Mouse (Mus musculus): ENCODE data around the gene Gnpat. TPM values are rescaled to one million over a fixed set of nuclear protein-coding genes. Genes with fewer than 3 reads are reported as not detected.
A peak's percentile ranks its signal among the peaks of the same experiment; 100 is the strongest.

The Gnpat gene
- polyA plus RNA-seq, 1 experiment from 2014 or later: 99.6 TPM

- peaks cover 4% of the 10 kb centered on the region for H3K4me1 ChIP-seq
- WGBS: 97% methylated on average over 5 of the region's 5 CpGs
- H3K4me3 ChIP-seq: no peak overlapping the region
- no peak for ATAC-seq (ENCODE audit: low FRiP score, low read depth)
- no peak overlapping the region for H3K27ac ChIP-seq
- H3K27me3 ChIP-seq: no peaks in the 10 kb centered on the region
- no peak overlapping the region for H3K9ac ChIP-seq
- H3K9me3 ChIP-seq: peaks cover 2% of the 10 kb centered on the region; the same call in 1 of the 2 replicates
- H3K36me3 ChIP-seq: peaks cover 84% of the 10 kb centered on the region
- no peak overlapping the region for H3K4me2 ChIP-seq (replicated peaks)
These were observed 25.6 kb downstream of the Gnpat start for GRCm38 (mm10) chr8:124888385-124888784.

- H3K4me1 ChIP-seq: peaks cover 15% of the 10 kb centered on the region
- no peaks in the 10 kb centered on the region for H3K27me3 ChIP-seq
- no peak overlapping the region for H3K9ac ChIP-seq
- no peak overlapping the region for H3K4me3 ChIP-seq
- ATAC-seq (ENCODE audit: low FRiP score, low read depth): no peak
- peaks cover 2% of the 10 kb centered on the region; the same call in 1 of the 2 replicates for H3K9me3 ChIP-seq
- H3K27ac ChIP-seq: no peak overlapping the region
- peaks cover 65% of the 10 kb centered on the region for H3K36me3 ChIP-seq
- 17% methylated on average over 3 of the region's 3 CpGs for WGBS
- no peak overlapping the region; the same call in 1 of the 2 replicates for H3K4me2 ChIP-seq (replicated peaks)
These were observed 29.8 kb downstream of the Gnpat start for GRCm38 (mm10) chr8:124892596-124892995.

- Histone ChIP-seq H3K27me3 (no peaks in the 10 kb centered on the region), H3K4me2 (replicated peaks) (peak overlapping the region; percentile 98), H3K9ac (peak overlapping the region; percentile 92), H3K36me3 (peaks cover 50% of the 10 kb centered on the region), H3K4me3 (peak overlapping the region; percentile 97), H3K4me1 (peaks cover 25% of the 10 kb centered on the region), H3K9me3 (no peaks in the 10 kb centered on the region), H3K27ac (peak overlapping the region; percentile 69; the same call in 1 of the 2 replicates)
- no peak for ATAC-seq (ENCODE audit: low FRiP score, low read depth)
- 85% methylated on average over 26 of the region's 26 CpGs for WGBS
These were observed 33.3 kb downstream of the Gnpat start for GRCm38 (mm10) chr8:124896010-124896631.

DNA sequence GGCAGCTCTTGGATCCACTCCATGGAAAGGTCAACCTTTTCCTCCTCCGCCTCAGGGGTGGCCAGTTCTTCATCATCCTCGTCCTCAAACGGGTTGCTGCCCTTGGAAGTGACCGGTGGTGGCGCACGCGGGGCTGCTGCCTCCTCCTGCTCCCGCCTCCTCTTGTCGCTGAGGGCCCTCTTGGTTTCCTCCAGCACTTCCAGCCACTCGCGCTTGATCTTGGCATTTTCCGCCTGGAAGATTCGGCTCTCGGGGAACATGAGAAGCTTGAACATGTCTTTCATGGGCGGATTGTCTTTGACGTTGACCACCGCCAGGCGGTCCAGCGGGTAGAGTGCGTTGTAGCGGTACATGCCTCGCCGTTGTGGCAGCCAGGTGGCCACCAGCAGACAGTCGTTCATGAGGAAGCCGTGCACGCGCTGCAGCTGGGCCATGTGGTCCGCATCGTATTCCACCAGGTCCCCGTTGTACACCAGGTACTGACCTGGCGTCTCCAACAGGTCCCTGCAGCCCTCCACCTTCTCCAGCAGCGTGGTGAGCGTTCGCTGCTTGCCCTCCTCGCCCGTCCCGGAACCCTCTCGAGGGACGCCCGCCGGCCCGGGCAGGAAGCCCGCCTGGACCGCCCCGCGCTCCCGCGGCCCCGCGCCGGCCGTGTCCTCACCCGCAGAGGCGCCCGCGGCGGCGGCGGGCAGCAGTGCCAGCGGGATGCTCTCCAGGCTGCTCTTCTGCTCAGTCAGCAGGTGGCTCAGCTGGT is 34.0 kb downstream of the Gnpat start:
- peak overlapping the region; percentile 92 for H3K9ac ChIP-seq
- H3K27ac ChIP-seq: peak overlapping the region; percentile 69; the same call in 1 of the 2 replicates
- peak overlapping the region; percentile 97 for H3K4me3 ChIP-seq
- H3K36me3 ChIP-seq: peaks cover 50% of the 10 kb centered on the region
- 1% methylated on average over 60 of the region's 60 CpGs for WGBS
- H3K4me1 ChIP-seq: peaks cover 25% of the 10 kb centered on the region
- ATAC-seq (ENCODE audit: low FRiP score, low read depth): peak; percentile 24; the same call in 1 of the 2 replicates
- H3K27me3 ChIP-seq: no peaks in the 10 kb centered on the region
- peak overlapping the region; percentile 98 for H3K4me2 ChIP-seq (replicated peaks)
- H3K9me3 ChIP-seq: no peaks in the 10 kb centered on the region

DNA sequence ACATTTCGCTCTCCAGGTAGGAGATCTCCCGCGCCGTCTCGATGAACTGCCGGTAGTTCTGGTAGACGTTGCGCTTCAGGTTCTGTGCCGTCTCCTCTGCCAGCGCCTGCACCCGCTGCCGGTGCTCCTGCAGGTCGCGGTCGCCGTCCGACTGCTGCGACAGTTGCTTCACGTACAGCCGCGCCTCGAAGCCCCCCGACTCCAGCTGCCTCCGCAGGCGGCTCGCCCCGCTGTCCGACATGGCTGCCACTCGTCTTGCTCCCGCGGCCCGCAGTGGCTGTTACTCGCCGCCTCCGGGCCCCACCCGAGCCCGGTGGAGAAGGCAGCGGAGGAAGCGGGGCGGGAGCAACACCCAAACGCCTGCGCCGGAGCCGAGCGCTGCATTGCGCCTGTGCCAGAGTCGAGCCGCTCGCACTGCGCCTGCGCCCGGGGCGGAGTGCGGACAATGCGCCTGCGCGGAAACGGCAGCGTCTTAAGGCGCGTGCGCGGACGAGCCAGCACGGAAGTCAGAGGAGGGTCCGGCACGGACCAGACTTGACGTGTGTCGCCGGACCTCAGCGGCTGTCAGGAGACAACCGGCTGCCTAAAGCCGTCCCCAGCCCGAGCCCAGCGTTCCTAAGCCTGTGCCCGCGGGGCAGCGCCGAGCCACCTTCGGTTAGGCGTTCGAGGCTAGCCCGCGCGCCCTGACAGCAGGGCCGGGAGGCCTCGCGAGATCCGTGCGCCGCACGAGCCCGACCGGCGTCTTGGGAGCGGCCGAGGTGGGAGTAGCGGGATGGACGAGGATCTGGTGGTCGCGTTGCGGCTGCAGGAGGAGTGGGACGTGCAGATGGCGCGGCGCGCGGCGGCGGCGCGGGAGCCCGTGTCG is 34.8 kb downstream of the Gnpat start, which contains the start of the genes Exoc8 and Sprtn:
Gene Exoc8, minus strand, starts transcription at position 320 of the 865 bp plus-strand sequence.
Gene Sprtn, plus strand, starts transcription at position 501 of the 865 bp plus-strand sequence.
- Histone ChIP-seq H3K4me2 (replicated peaks) (peak within 1 kb of the TSS; percentile 98), H3K27me3 (no peaks in the 10 kb centered on the region), H3K4me1 (peaks cover 22% of the 10 kb centered on the region), H3K9ac (peak within 1 kb of the TSS; percentile 92), H3K27ac (peak within 1 kb of the TSS; percentile 69), H3K9me3 (no peaks in the 10 kb centered on the region), H3K4me3 (peak within 1 kb of the TSS; percentile 97), H3K36me3 (peaks cover 57% of the 10 kb centered on the region)
- ATAC-seq (ENCODE audit: low FRiP score, low read depth): peak; percentile 86
- under 1% methylated on average over 113 of the region's 114 CpGs for WGBS

- Histone ChIP-seq H3K4me1 (peaks cover 21% of the 10 kb centered on the region), H3K4me2 (replicated peaks) (peak overlapping the region; percentile 94), H3K9ac (peak overlapping the region; percentile 92), H3K27ac (peak overlapping the region; percentile 65), H3K27me3 (no peaks in the 10 kb centered on the region), H3K9me3 (no peaks in the 10 kb centered on the region), H3K4me3 (peak overlapping the region; percentile 97), H3K36me3 (peaks cover 62% of the 10 kb centered on the region)
- WGBS: 5% methylated on average over 31 of the region's 31 CpGs
- ATAC-seq (ENCODE audit: low FRiP score, low read depth): no peak
These were observed 35.5 kb downstream of the Gnpat start for GRCm38 (mm10) chr8:124898251-124898905.

- H3K4me2 ChIP-seq (replicated peaks): no peak overlapping the region
- H3K9me3 ChIP-seq: no peaks in the 10 kb centered on the region
- H3K27ac ChIP-seq: no peak overlapping the region
- no peaks in the 10 kb centered on the region for H3K27me3 ChIP-seq
- no peak overlapping the region for H3K4me3 ChIP-seq
- H3K36me3 ChIP-seq: peaks cover 76% of the 10 kb centered on the region
- WGBS: 95% methylated on average over 15 of the region's 15 CpGs
- peaks cover 13% of the 10 kb centered on the region for H3K4me1 ChIP-seq
- ATAC-seq (ENCODE audit: low FRiP score, low read depth): no peak
- H3K9ac ChIP-seq: no peak overlapping the region
These were observed 40.4 kb downstream of the Gnpat start for GRCm38 (mm10) chr8:124903198-124903597.

DNA sequence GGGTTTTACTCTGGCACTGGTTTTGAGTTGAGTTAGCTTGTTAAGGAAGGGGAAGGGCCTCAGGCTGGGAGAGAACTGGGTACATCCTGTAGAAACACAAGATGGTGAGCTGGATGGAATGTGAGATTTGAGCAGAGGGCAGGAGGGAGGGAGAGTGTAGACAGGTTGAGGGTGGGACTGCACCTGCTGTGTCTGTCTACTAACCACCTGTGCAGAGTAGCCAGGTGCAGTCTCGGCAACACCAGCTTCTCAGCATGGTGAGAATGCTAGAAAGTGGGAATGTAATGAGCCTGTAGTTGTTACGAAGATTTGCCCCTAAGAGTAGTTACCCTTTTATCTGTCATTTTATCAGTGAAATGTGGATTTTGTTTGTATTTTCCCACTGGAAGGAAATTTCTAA is 42.6 kb downstream of the Gnpat start:
- Histone ChIP-seq H3K9ac (no peak overlapping the region), H3K4me3 (no peak overlapping the region), H3K4me2 (replicated peaks) (no peak overlapping the region), H3K36me3 (peaks cover 84% of the 10 kb centered on the region), H3K27me3 (no peaks in the 10 kb centered on the region), H3K27ac (no peak overlapping the region), H3K4me1 (0 out of 2 replicates have a peak, but pooled peaks cover 3% of the 10 kb centered on the region), H3K9me3 (no peaks in the 10 kb centered on the region)
- no peak for ATAC-seq (ENCODE audit: low FRiP score, low read depth)
- WGBS: 88% methylated on average over 2 of the region's 2 CpGs

DNA sequence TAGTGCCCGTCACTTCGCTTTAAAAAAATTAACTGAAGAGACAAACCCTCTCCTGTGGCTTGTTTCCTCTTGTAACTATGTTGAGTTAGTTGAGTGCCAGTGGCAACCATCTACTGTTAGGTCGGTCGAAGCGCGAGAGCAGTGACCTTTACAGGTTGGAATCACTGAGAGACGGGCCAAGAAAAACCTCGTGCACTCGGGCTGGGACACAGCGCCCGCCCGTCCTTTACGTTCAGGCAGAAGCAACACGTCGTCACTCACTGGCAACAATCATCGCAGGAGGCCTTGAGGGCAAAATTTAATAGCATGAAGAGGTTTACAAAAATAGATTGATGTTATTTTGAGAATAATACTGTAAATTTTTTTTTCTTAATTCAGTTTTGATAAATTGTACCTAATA is 47.1 kb downstream of the Gnpat start:
- no peak for ATAC-seq (ENCODE audit: low FRiP score, low read depth)
- 93% methylated on average over 16 of the region's 16 CpGs for WGBS

DNA sequence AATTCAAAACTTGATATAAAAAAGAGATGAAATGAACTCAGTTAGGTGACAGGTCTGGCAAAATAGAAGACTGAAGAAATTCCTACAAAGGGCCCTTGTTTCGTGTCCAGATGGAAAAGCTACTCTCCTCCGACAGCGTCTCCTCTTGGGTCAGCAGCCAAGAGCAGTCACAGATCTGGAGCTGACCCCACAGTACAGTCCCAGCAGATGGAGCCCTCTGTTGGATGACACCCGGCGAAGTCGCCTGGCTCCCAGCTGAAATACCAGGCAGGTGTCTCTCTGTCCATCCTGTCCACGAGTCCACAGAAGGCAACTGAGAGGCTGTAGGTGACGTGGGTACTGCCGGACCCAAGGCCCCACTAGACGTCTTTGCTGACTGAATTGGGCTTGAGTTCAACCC is 47.5 kb downstream of the Gnpat start:
- Histone ChIP-seq H3K9me3 (no peaks in the 10 kb centered on the region), H3K4me2 (replicated peaks) (no peak overlapping the region), H3K4me1 (0 out of 2 replicates have a peak, but pooled peaks cover 2% of the 10 kb centered on the region), H3K4me3 (no peak overlapping the region), H3K27me3 (no peaks in the 10 kb centered on the region), H3K9ac (no peak overlapping the region), H3K36me3 (peaks cover 94% of the 10 kb centered on the region), H3K27ac (no peak overlapping the region)
- 81% methylated on average over 10 of the region's 10 CpGs for WGBS
- ATAC-seq (ENCODE audit: low FRiP score, low read depth): no peak

More for the DNA sequence above, 47.1 kb downstream of the Gnpat start:
- H3K4me1 ChIP-seq: 0 out of 2 replicates have a peak, but pooled peaks cover 3% of the 10 kb centered on the region
- no peak overlapping the region for H3K4me3 ChIP-seq
- H3K4me2 ChIP-seq (replicated peaks): no peak overlapping the region
- H3K27ac ChIP-seq: no peak overlapping the region
- no peaks in the 10 kb centered on the region for H3K9me3 ChIP-seq
- H3K9ac ChIP-seq: no peak overlapping the region
- H3K27me3 ChIP-seq: no peaks in the 10 kb centered on the region
- H3K36me3 ChIP-seq: peaks cover 93% of the 10 kb centered on the region
